Mouse (Mus musculus) spleen, postnatal 14 days (tissue): ENCODE measurements at regions not wholly inside any gene's neighbourhood (a gene's known extent, or its start where the extent isn't known, plus 50 kb on each side); places are given as distances from the start of the nearest gene placed in this dataset.

ENCODE experiments used
- DNase-seq, 2 experiments: peaks; one replicate each; pipeline ENCODE4 v3.0.0; 2021 to 2022; ENCODE audit warnings: low spot score in 2 of 2

GRCm38 (mm10) chr17:51405059-51405458 is 225.9 kb upstream of the Tbc1d5 start:
- no peak for DNase-seq

DNA sequence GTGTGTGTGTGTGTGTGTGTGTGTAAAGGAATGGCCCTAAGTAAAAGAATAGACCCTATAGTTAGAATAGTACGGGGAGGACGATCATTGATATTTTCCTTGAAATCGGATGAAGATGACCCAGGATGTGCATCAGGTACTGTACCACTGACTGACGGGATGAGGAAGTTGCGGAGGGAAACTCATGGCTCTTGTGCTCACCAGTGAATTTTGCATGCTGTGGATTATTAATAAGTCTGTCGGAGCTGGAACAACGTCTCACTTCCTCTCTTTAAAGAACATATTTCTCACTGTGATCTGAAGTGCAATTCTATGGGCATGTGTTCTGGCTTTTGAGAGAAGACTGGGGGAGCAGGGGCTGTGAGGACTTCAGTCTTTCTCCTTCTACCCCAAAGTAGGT is 218.8 kb upstream of the Tbc1d5 start:
- no peak for DNase-seq

- DNase-seq = no peak
These were observed 214.6 kb upstream of the Tbc1d5 start for GRCm38 (mm10) chr17:51393771-51394221.

DNA sequence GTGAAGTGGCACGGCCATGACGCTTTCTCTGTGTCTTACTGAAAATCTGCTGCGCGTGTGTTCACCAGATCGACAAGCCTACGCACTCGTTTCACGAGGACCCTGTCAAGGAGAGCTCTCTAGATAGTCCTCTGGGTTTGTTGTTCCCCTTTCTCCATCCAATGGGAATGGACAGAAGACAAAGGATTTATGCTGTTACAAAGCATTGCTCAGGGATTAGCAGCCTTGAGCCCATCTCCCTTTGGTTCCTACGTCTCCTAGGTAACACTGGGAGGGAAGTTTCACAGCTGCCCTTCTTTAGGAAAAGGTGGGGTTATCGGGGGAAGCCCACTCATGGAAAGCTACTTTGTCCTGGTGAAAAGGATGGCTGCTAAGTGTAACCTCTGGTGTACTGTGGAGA is 212.7 kb upstream of the Tbc1d5 start:
- DNase-seq = no peak

DNA sequence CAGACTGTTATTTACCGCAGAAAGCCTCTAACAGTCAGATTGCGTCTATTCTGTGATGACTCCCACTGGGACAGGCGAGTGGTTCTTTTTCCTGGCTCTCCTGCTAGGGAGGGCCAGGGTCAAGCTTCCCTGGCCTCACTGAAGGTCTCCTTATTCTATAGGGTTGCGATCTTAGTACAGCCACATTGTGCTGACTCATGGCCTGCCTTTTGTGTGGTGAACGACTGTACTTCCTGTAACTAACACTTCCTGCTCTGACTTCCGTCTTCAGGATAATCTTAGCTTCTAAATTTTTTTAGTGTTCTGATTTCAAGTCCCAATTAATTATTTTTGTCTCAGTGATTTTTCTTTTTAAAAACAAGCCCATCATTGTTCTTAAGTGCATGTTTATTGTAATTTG is 203.4 kb upstream of the Tbc1d5 start:
- no peak for DNase-seq

DNA sequence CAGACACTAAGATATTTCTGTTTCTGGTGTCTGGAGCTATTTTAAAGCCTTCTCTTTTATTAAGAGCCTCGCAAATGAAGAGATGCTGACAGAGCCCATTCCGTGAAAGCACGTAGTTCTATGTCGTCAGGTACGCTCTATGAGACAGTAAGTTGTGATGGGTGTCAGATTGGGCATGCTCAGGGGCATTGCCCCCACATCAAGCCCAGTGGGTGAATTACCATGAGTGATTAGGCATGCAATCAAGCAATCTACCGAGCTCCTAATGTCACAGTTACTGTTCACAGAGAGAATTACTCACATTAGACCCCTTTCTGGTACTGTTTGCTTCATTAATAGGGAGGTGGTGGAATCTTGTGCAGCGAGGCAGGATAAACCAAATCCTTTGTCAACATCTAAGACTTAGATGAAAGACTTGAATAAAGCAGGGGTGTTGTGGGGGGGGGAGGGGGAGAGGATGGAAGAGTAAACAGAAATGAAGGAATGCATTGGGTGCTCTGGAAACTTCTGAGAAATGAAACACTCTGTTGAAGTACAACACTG is 192.9 kb upstream of the Tbc1d5 start:
- no peak for DNase-seq

- DNase-seq = no peak
These were observed 191.8 kb upstream of the Tbc1d5 start for GRCm38 (mm10) chr17:51370990-51371389.

- DNase-seq = no peak
These were observed 190.9 kb upstream of the Tbc1d5 start for GRCm38 (mm10) chr17:51370085-51370484.

- DNase-seq = no peak
These were observed 183.6 kb upstream of the Tbc1d5 start for GRCm38 (mm10) chr17:51362801-51363200.

GRCm38 (mm10) chr17:51362271-51362670 is 183.1 kb upstream of the Tbc1d5 start:
- no peak for DNase-seq

DNA sequence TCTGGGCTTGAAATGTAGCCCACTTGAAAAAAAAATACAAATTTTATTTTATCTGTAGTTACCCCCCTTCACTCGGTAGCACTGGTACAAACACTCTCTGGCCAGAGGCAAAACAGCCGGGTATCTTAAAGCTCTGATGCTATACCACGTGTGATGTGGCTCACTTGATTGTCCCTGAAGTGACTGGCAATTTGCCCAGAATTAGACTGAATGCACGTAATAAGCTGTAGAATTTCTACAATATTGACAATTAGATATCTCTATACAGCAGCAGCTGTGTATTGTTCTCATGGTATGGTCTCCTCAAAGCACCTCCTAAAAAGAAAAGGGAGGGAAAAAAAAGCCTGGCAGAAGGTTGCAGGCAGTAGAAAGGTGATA is 179.2 kb upstream of the Tbc1d5 start:
- no peak for DNase-seq

GRCm38 (mm10) chr17:51357690-51358361 is 178.7 kb upstream of the Tbc1d5 start:
- no peak for DNase-seq

- no peak for DNase-seq
These were observed 177.3 kb upstream of the Tbc1d5 start for GRCm38 (mm10) chr17:51356447-51356846.

- DNase-seq = no peak
These were observed 142.7 kb upstream of the Tbc1d5 start for GRCm38 (mm10) chr17:51321868-51322267.

DNA sequence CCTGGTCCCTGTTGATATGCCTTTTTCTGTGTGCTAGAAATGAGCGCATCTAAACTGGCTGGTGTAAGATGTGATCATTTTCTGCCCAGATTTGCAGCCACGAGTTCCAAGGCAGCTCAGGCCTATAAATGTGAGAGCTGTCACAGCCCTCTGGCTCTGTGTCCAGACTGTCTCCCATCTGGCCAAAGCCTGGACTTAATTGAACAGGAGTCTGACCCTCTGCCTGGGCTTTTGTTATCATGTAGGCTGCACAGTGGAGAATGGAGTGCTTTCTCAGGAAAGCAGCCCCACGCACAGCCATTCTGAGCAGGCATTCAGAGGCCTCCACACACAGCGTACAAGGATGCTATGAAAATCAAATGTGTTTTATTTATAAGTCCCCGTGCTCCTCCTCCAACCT is 141.9 kb upstream of the Tbc1d5 start:
- DNase-seq = no peak

- no peak for DNase-seq
These were observed 125.8 kb upstream of the Tbc1d5 start for GRCm38 (mm10) chr17:51304964-51305363.

GRCm38 (mm10) chr17:51290741-51291140 is 111.6 kb upstream of the Tbc1d5 start:
- DNase-seq = no peak

- DNase-seq = peak; percentile 42 to 69
These were observed 109.6 kb upstream of the Tbc1d5 start for GRCm38 (mm10) chr17:51288751-51289150.

GRCm38 (mm10) chr17:51287878-51288277 is 108.7 kb upstream of the Tbc1d5 start:
- no peak for DNase-seq

DNA sequence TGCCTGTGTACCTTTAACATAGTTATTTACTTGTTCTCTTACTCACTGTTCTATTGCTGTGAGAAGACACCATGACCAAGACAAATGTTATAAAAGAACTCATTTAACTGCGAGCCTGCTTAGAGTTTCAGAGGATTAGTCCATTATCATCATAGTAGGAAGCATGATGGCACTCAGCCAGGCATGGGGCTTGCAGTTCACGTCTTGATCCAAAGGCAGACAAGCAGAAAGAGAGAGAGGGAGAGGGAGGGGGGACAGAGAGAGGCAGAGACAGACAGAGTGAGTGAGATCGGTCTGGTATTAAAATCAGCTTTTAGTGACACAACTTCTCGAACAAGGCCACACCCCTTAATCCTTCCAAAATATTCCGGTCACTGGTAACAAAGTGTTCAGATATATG is 106.2 kb upstream of the Tbc1d5 start:
- DNase-seq = no peak

DNA sequence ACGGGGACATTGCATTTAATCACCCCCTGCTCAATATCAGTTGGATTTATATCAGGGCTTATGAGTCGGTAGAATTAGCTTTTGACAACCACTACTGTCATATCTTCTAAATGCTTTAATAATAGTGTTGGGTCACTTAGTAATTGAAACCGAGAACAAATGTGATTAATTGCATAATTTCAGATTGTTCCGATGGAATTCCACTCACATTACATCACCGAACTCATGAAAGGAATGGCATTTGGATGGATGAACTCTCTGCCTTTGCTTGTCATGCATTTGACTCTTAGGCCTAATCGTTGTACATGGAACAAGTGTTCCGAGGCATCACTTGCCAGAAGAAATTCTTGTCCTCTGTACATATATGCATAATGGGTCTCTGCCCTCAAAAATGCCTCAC is 99.6 kb upstream of the Tbc1d5 start:
- DNase-seq = no peak

- DNase-seq = no peak
These were observed 98.9 kb upstream of the Tbc1d5 start for GRCm38 (mm10) chr17:51278094-51278493.

DNA sequence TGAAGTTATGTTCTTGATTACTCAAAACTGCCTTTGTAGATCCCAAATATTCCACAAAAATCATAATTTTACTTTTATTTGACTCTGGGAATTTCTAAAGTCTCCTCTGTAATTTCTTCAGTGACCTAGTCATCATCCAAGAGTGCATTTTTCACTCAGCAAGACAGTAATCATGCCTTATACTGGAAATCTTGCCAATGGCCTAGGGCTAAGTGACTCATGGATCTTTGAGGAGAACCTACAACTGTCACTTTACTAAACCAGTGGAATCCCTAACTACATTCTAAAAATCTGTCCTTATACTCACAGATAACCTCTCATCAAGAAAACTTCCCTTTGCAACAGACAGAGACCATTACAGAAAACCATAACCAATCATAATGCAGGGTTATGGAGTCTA is 98.0 kb upstream of the Tbc1d5 start:
- no peak for DNase-seq

GRCm38 (mm10) chr17:51272025-51272424 is 92.9 kb upstream of the Tbc1d5 start:
- no peak for DNase-seq
